Mouse (Mus musculus) MEL (cell line): ENCODE measurements around the gene Aknad1. TPM values are rescaled to one million over a fixed set of nuclear protein-coding genes. Genes with fewer than 3 reads are reported as not detected.

Source experiments
- DNase-seq: peaks from one replicate; pipeline ENCODE4 v3.0.0; 2011; ENCODE audit warnings: low read depth, low spot score
- H3K27ac ChIP-seq: 2 replicates; pipeline ENCODE4 v1.5.1; 2012; ENCODE audit warnings: low read depth, mild to moderate bottlenecking, control low read depth, low read length, moderate library complexity; ENCODE audit not compliant: control insufficient read depth
- H3K27me3 ChIP-seq, 2 experiments: fragments of 150-350 bp in 1 of 2; sonication (generic) in 1 of 2; 2 replicates each; pipeline ENCODE4 v1.6.1; 2012; ENCODE audit warnings: low read length in 2 of 2, mild to moderate bottlenecking in 2 of 2, improper control_type of control experiment in 1 of 2, moderate library complexity in 1 of 2; ENCODE audit not compliant: insufficient read depth in 2 of 2, control insufficient read depth in 1 of 2
- H3K36me3 ChIP-seq, 2 experiments: 2 replicates each; pipeline ENCODE4 v1.6.1; 2012 to 2014; ENCODE audit warnings: low read length in 2 of 2, improper control_type of control experiment in 1 of 2, inconsistent platforms in 1 of 2, mild to moderate bottlenecking in 1 of 2; ENCODE audit not compliant: insufficient read depth in 2 of 2, control insufficient read depth in 1 of 2
- H3K4me1 ChIP-seq, 2 experiments: fragments of 150-350 bp in 1 of 2; sonication (generic) in 1 of 2; 2 replicates each; pipeline ENCODE4 v1.6.1; 2012; ENCODE audit warnings: low read length in 2 of 2, improper control_type of control experiment in 1 of 2, mild to moderate bottlenecking in 1 of 2; ENCODE audit not compliant: insufficient read depth in 2 of 2, control insufficient read depth in 1 of 2
- H3K4me3 ChIP-seq, 2 experiments: fragments of 150-350 bp in 1 of 2; sonication (generic) in 1 of 2; 2 replicates each; pipeline ENCODE4 v1.5.1; 2012; ENCODE audit warnings: low read depth in 2 of 2, low read length in 2 of 2, mild to moderate bottlenecking in 2 of 2, moderate library complexity in 2 of 2, control low read depth in 1 of 2, improper control_type of control experiment in 1 of 2; ENCODE audit not compliant: control insufficient read depth in 1 of 2, insufficient read depth in 1 of 2
- H3K79me2 ChIP-seq: 2 replicates; pipeline ENCODE4 v1.6.1; 2012; ENCODE audit warnings: mild to moderate bottlenecking, low read length, moderate library complexity; ENCODE audit not compliant: control insufficient read depth, poor library complexity, insufficient read depth
- H3K9ac ChIP-seq: 2 replicates; pipeline ENCODE4 v1.6.1; 2012; ENCODE audit warnings: low read depth, mild to moderate bottlenecking, control low read depth, low read length, moderate library complexity; ENCODE audit not compliant: control insufficient read depth, poor library complexity, severe bottlenecking
- H3K9me3 ChIP-seq: fragments of 150-350 bp; sonication (generic); replicated peaks from 2 replicates; pipeline ENCODE4 v1.6.1; 2012; ENCODE audit warnings: mild to moderate bottlenecking, low read length, improper control_type of control experiment, moderate library complexity; ENCODE audit not compliant: insufficient read depth
- CHD2 ChIP-seq: IDR thresholded peaks from 2 replicates; pipeline ENCODE4 v1.6.1; 2011; ENCODE audit warnings: low read length, improper control_type of control experiment
- CTCF ChIP-seq, 3 experiments: IDR thresholded peaks in 2 of 3; conservative IDR thresholded peaks in 1 of 3; 2 replicates each; pipeline ENCODE4 v1.5.1; 2011 to 2012; ENCODE audit warnings: low read length in 3 of 3, low read depth in 2 of 3, mild to moderate bottlenecking in 2 of 3, improper control_type of control experiment in 1 of 3, inconsistent platforms in 1 of 3, mixed read lengths in 1 of 3, moderate library complexity in 1 of 3; ENCODE audit not compliant: control insufficient read depth in 1 of 3, insufficient read depth in 1 of 3, poor library complexity in 1 of 3, severe bottlenecking in 1 of 3
- E2F4 ChIP-seq: IDR thresholded peaks from 2 replicates; pipeline ENCODE4 v1.6.1; 2011; ENCODE audit warnings: low read depth, low read length, improper control_type of control experiment, borderline replicate concordance
- ELF1 ChIP-seq: IDR thresholded peaks from 2 replicates; pipeline ENCODE4 v1.6.1; 2014; ENCODE audit warnings: low read depth, mild to moderate bottlenecking, inconsistent platforms, low read length, improper control_type of control experiment, moderate library complexity
- EP300 ChIP-seq, 2 experiments: IDR thresholded peaks; 2 replicates each; pipeline ENCODE4 v1.6.1; 2011; ENCODE audit warnings: improper control_type of control experiment in 2 of 2, low read length in 2 of 2, low read depth in 1 of 2, mild to moderate bottlenecking in 1 of 2
- ETS1 ChIP-seq: IDR thresholded peaks from 2 replicates; pipeline ENCODE4 v1.6.1; 2012; ENCODE audit warnings: low read depth, mild to moderate bottlenecking, inconsistent platforms, low read length, improper control_type of control experiment, moderate library complexity
- GATA1 ChIP-seq: IDR thresholded peaks from 2 replicates; pipeline ENCODE4 v1.6.1; 2011; ENCODE audit warnings: low read depth, low read length, improper control_type of control experiment
- HCFC1 ChIP-seq: IDR thresholded peaks from 2 replicates; pipeline ENCODE4 v1.6.1; 2012; ENCODE audit warnings: low read depth, mild to moderate bottlenecking, inconsistent platforms, low read length, improper control_type of control experiment, moderate library complexity
- KAT2A ChIP-seq: conservative IDR thresholded peaks from 2 replicates; pipeline ENCODE4 v1.6.1; 2012; ENCODE audit warnings: low read depth, low read length, improper control_type of control experiment, inconsistent platforms
- MAFK ChIP-seq: IDR thresholded peaks from 2 replicates; pipeline ENCODE4 v1.6.1; 2011; ENCODE audit warnings: low read depth, mild to moderate bottlenecking, low read length, improper control_type of control experiment, borderline replicate concordance
- MAZ ChIP-seq: IDR thresholded peaks from 2 replicates; pipeline ENCODE4 v1.6.1; 2012; ENCODE audit warnings: low read depth, mild to moderate bottlenecking, inconsistent platforms, low read length, improper control_type of control experiment
- MEF2A ChIP-seq: IDR thresholded peaks from 2 replicates; pipeline ENCODE4 v1.6.1; 2014; ENCODE audit warnings: low read depth, mild to moderate bottlenecking, inconsistent platforms, low read length, improper control_type of control experiment; ENCODE audit not compliant: poor library complexity, insufficient replicate concordance, severe bottlenecking; ENCODE audit errors: extremely low read depth
- NELFE ChIP-seq: IDR thresholded peaks from 2 replicates; pipeline ENCODE4 v1.6.1; 2011; ENCODE audit warnings: low read depth, low read length, improper control_type of control experiment
- NRF1 ChIP-seq: IDR thresholded peaks from 2 replicates; pipeline ENCODE4 v1.6.1; 2014; ENCODE audit warnings: low read depth, mild to moderate bottlenecking, inconsistent platforms, low read length, improper control_type of control experiment, moderate library complexity; ENCODE audit not compliant: poor library complexity, insufficient read depth, severe bottlenecking
- POLR2A ChIP-seq, 2 experiments: IDR thresholded peaks; 2 replicates each; pipeline ENCODE4 v1.6.1; 2011 to 2012; ENCODE audit warnings: low read length in 2 of 2, mild to moderate bottlenecking in 2 of 2, control low read depth in 1 of 2, improper control_type of control experiment in 1 of 2, low read depth in 1 of 2, moderate library complexity in 1 of 2; ENCODE audit not compliant: control insufficient read depth in 1 of 2, insufficient read depth in 1 of 2, poor library complexity in 1 of 2
- POLR2AphosphoS2 ChIP-seq: IDR thresholded peaks from 2 replicates; pipeline ENCODE4 v1.6.1; 2011; ENCODE audit warnings: low read length, improper control_type of control experiment
- POLR2AphosphoS5 ChIP-seq: IDR thresholded peaks from 2 replicates; pipeline ENCODE4 v1.6.1; 2012; ENCODE audit warnings: low read depth, borderline replicate concordance, mild to moderate bottlenecking, inconsistent platforms, low read length, moderate library complexity, mixed read lengths
- TBP ChIP-seq: IDR thresholded peaks from 2 replicates; pipeline ENCODE4 v1.8.0; 2011; ENCODE audit warnings: low read depth, low read length, improper control_type of control experiment
- UBTF ChIP-seq: IDR thresholded peaks from 2 replicates; pipeline ENCODE4 v1.6.1; 2012; ENCODE audit warnings: low read depth, mild to moderate bottlenecking, inconsistent platforms, low read length, improper control_type of control experiment, moderate library complexity, borderline replicate concordance; ENCODE audit not compliant: insufficient read depth
- USF2 ChIP-seq, 2 experiments: IDR thresholded peaks; 2 replicates each; pipeline ENCODE4 v1.6.1; 2011 to 2012; ENCODE audit warnings: improper control_type of control experiment in 2 of 2, low read length in 2 of 2, borderline replicate concordance in 1 of 2, inconsistent platforms in 1 of 2, low read depth in 1 of 2, mild to moderate bottlenecking in 1 of 2; ENCODE audit not compliant: insufficient read depth in 1 of 2
- ZC3H11A ChIP-seq: IDR thresholded peaks from 2 replicates; pipeline ENCODE4 v1.6.1; 2012; ENCODE audit warnings: low read depth, mild to moderate bottlenecking, inconsistent platforms, low read length, improper control_type of control experiment
- ZKSCAN1 ChIP-seq: IDR thresholded peaks from 2 replicates; pipeline ENCODE4 v1.6.1; 2012; ENCODE audit warnings: low read depth, mild to moderate bottlenecking, inconsistent platforms, low read length, improper control_type of control experiment, moderate library complexity
- ZNF384 ChIP-seq: IDR thresholded peaks from 2 replicates; pipeline ENCODE4 v1.6.1; 2012; ENCODE audit warnings: low read depth, mild to moderate bottlenecking, inconsistent platforms, low read length, improper control_type of control experiment
- polyA plus RNA-seq, 2 experiments: library from polyadenylated mRNA; stranded (reverse) in 1 of 2; unstranded in 1 of 2; fragments of >175 nt in 1 of 2; fragments of >200 nt in 1 of 2; gene quantifications; 2 replicates each; pipeline versions ENCODE4 v1.2.1 to v1.2.4; 2012; ENCODE audit warnings: low replicate concordance in 2 of 2, low read depth in 1 of 2; ENCODE audit not compliant: insufficient read length in 2 of 2, insufficient read depth in 1 of 2, missing spikeins in 1 of 2
- total RNA-seq: library from RNA; depleted of rRNA; stranded (reverse); fragments of 300-350 nt; gene quantifications from 2 replicates; pipeline ENCODE4 v1.2.3, GENCODE M21; 2012

Aknad1 gene
- total and polyA plus RNA-seq, 3 experiments: 0.06 TPM; not detected in 2

GRCm38 (mm10) chr3:108711296-108711695, 28.2 kb upstream of the Aknad1 start:
- H3K36me3 ChIP-seq: peaks cover 0 to 8% of the 10 kb centered on the region in 2 experiments; a peak in 2 of 4 replicates
- H3K27ac ChIP-seq: no peak overlapping the region
- H3K4me1 ChIP-seq: peaks cover 2 to 8% of the 10 kb centered on the region in 2 experiments; a peak in 3 of 4 replicates
- DNase-seq: no peak
- peaks cover 12% of the 10 kb centered on the region for H3K79me2 ChIP-seq
- H3K9ac ChIP-seq: no peak overlapping the region
- no peaks in the 10 kb centered on the region for H3K27me3 ChIP-seq
- no peak overlapping the region for H3K4me3 ChIP-seq
- TF ChIP-seq POLR2AphosphoS5: no peak
- no peak for TF ChIP-seq CTCF (IDR thresholded peaks at IDR 0.05 in 2 of 3, conservative IDR thresholded peaks at IDR 0.05 in 1 of 3; ENCODE audit: control insufficient read depth in 1 of 3, insufficient read depth in 1 of 3, low read depth in 2 of 3, low read length in 3 of 3, poor library complexity in 1 of 3, severe bottlenecking in 1 of 3)
- TF ChIP-seq MAZ: no peak
- no peak for TF ChIP-seq EP300 (IDR thresholded peaks at IDR 0.05; ENCODE audit: low read depth in 1 of 2, low read length in 2 of 2)
- no peak for TF ChIP-seq ZKSCAN1
- no peak for TF ChIP-seq ZNF384
- TF ChIP-seq UBTF: no peak
- no peak for TF ChIP-seq ZC3H11A
- no peak for TF ChIP-seq MAFK
- no peak for TF ChIP-seq NELFE
- no peak for TF ChIP-seq E2F4
- no peak for TF ChIP-seq POLR2AphosphoS2
- TF ChIP-seq USF2 (IDR thresholded peaks at IDR 0.05; ENCODE audit: borderline replicate concordance in 1 of 2, insufficient read depth in 1 of 2, low read depth in 1 of 2, low read length in 2 of 2): no peak
- TF ChIP-seq POLR2A (IDR thresholded peaks at IDR 0.05; ENCODE audit: control insufficient read depth in 1 of 2, insufficient read depth in 1 of 2, low read depth in 1 of 2, low read length in 2 of 2, poor library complexity in 1 of 2): no peak
- TF ChIP-seq ETS1: no peak
- no peak for TF ChIP-seq ELF1
- TF ChIP-seq KAT2A: no peak
- no peak for TF ChIP-seq CHD2
- no peak for TF ChIP-seq HCFC1
- H3K9me3 ChIP-seq: no peaks in the 10 kb centered on the region

- no peak for DNase-seq
- H3K27ac ChIP-seq: no peak overlapping the region
- H3K79me2 ChIP-seq: peaks cover 15% of the 10 kb centered on the region
- no peaks in the 10 kb centered on the region for H3K9me3 ChIP-seq
- peaks cover 0 to 16% of the 10 kb centered on the region in 2 experiments; a peak in 2 of 4 replicates for H3K36me3 ChIP-seq
- no peaks in the 10 kb centered on the region for H3K27me3 ChIP-seq
- no peak overlapping the region for H3K4me3 ChIP-seq
- TF ChIP-seq POLR2AphosphoS2 (no peak), USF2 (IDR thresholded peaks at IDR 0.05; ENCODE audit: borderline replicate concordance in 1 of 2, insufficient read depth in 1 of 2, low read depth in 1 of 2, low read length in 2 of 2) (no peak), NRF1 (no peak), MAFK (no peak), GATA1 (no peak), TBP (no peak), MEF2A (no peak)
- TF ChIP-seq, all 39 proteins: peak for 0
- Histone ChIP-seq H3K4me1 (peaks cover 8 to 10% of the 10 kb centered on the region in 2 experiments), H3K9ac (no peak overlapping the region)
Observed at GRCm38 (mm10) chr3:108713065-108713675, 26.3 kb upstream of the Aknad1 start.
